Mouse (Mus musculus): ENCODE data around the gene Rad21l. TPM values are rescaled to one million over a fixed set of nuclear protein-coding genes. Genes with fewer than 3 reads are reported as not detected.

The Rad21l gene
- total and polyA plus RNA-seq, 2 experiments from 2014 or later = 0.15 to 0.44 TPM

- H3K27me3 ChIP-seq (ENCODE audit: insufficient read depth, low read length) = no peaks in the 10 kb centered on the region
- TF ChIP-seq CTCF (IDR thresholded peaks at IDR 0.05) = no peak
- 0 out of 2 replicates have a peak, but pooled peaks cover 14% of the 10 kb centered on the region for H3K4me1 ChIP-seq (ENCODE audit: insufficient read depth, low read length)
- no peak overlapping the region for H3K9ac ChIP-seq (replicated peaks; ENCODE audit: low read length, poor library complexity, severe bottlenecking)
- peak; percentile 74 for ATAC-seq (ENCODE audit: low FRiP score)
- no peaks in the 10 kb centered on the region for H3K9me3 ChIP-seq (ENCODE audit: low read length)
- peak overlapping the region; percentile 59; the same call in 1 of the 2 replicates for H3K27ac ChIP-seq (ENCODE audit: low read depth, low read length)
- H3K36me3 ChIP-seq (ENCODE audit: insufficient read depth, low read length) = no peaks in the 10 kb centered on the region
- no peak overlapping the region for H3K4me2 ChIP-seq (ENCODE audit: low read depth, low read length, poor library complexity, severe bottlenecking)
- DNase-seq (ENCODE audit: low spot score) = peak; percentile 87
- no peak overlapping the region for H3K4me3 ChIP-seq (ENCODE audit: low read depth, low read length)
- 43% methylated on average over 11 of the region's 11 CpGs for WGBS
These were observed 62.8 kb downstream of the Rad21l start for GRCm38 (mm10) chr2:151605437-151605987.

- no peak for TF ChIP-seq CTCF (IDR thresholded peaks at IDR 0.05)
- no peaks in the 10 kb centered on the region for H3K9me3 ChIP-seq (ENCODE audit: low read length)
- no peak overlapping the region for H3K4me2 ChIP-seq (ENCODE audit: low read depth, low read length, poor library complexity, severe bottlenecking)
- ATAC-seq (ENCODE audit: low FRiP score) = peak; percentile 73
- 0 out of 2 replicates have a peak, but pooled peaks cover 14% of the 10 kb centered on the region for H3K4me1 ChIP-seq (ENCODE audit: insufficient read depth, low read length)
- no peaks in the 10 kb centered on the region for H3K27me3 ChIP-seq (ENCODE audit: insufficient read depth, low read length)
- WGBS = 6% methylated on average over 4 of the region's 4 CpGs
- peak; percentile 91 for DNase-seq (ENCODE audit: low spot score)
- H3K4me3 ChIP-seq (ENCODE audit: low read depth, low read length) = no peak overlapping the region
- peaks cover 14% of the 10 kb centered on the region; the same call in 1 of the 2 replicates for H3K36me3 ChIP-seq (ENCODE audit: insufficient read depth, low read length)
- H3K27ac ChIP-seq (ENCODE audit: low read depth, low read length) = peak overlapping the region; percentile 7; the same call in 1 of the 2 replicates
- no peak overlapping the region for H3K9ac ChIP-seq (replicated peaks; ENCODE audit: low read length, poor library complexity, severe bottlenecking)
These were observed 64.7 kb downstream of the Rad21l start for GRCm38 (mm10) chr2:151603630-151604029.

DNA sequence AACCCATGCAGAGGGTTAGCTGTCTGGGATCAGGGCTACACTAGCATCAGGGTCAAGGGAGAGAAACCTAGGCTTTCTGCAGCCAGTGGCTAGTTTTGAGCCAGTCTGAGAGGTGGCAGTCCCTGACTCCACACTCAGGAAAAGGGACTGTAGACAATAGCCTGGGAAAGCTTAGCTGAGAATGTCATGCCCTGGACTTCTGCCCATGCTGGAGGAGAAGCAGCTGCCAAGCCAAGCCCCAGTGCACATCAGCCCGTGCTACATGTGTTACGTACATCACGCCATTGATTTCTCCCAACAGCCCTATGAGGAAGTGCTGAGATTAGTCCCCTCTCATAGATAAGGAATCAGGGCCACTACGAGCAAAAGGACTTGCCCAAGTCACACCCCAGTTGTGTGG lies 66.2 kb downstream of the Rad21l start:
- Histone ChIP-seq H3K4me3 (ENCODE audit: low read depth, low read length) (no peak overlapping the region), H3K4me2 (ENCODE audit: low read depth, low read length, poor library complexity, severe bottlenecking) (no peak overlapping the region), H3K4me1 (ENCODE audit: insufficient read depth, low read length) (0 out of 2 replicates have a peak, but pooled peaks cover 14% of the 10 kb centered on the region), H3K36me3 (ENCODE audit: insufficient read depth, low read length) (peaks cover 23% of the 10 kb centered on the region), H3K9me3 (ENCODE audit: low read length) (no peaks in the 10 kb centered on the region), H3K27ac (ENCODE audit: low read depth, low read length) (no peak overlapping the region), H3K9ac (replicated peaks; ENCODE audit: low read length, poor library complexity, severe bottlenecking) (no peak overlapping the region), H3K27me3 (ENCODE audit: insufficient read depth, low read length) (no peaks in the 10 kb centered on the region)
- 67% methylated on average over 4 of the region's 4 CpGs for WGBS
- ATAC-seq (ENCODE audit: low FRiP score) (no peak), DNase-seq (ENCODE audit: low spot score) (peak; percentile 40)
- no peak for TF ChIP-seq CTCF (IDR thresholded peaks at IDR 0.05)

DNA sequence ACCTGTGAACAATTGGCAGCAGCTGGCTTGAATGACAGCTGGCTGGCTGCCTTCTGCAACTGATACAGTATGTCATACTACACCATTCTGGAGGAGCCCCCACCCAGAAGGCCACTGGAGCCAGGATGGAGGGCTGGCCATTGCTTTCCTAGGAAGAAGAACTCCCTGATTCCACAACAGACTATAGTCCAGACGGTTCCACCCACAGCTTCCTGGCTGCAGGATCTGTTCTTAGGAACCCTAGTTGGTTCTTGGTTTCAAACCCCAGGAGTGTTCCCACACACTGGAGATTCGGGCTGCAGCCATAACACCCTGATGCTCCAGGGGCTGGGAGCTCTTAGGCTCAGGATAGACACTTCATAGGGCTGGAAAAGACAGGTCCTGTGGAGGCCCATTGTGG lies 70.3 kb downstream of the Rad21l start:
- Histone ChIP-seq H3K36me3 (ENCODE audit: insufficient read depth, low read length) (peaks cover 61% of the 10 kb centered on the region), H3K9me3 (ENCODE audit: low read length) (no peaks in the 10 kb centered on the region), H3K4me1 (ENCODE audit: insufficient read depth, low read length) (0 out of 2 replicates have a peak, but pooled peaks cover 2% of the 10 kb centered on the region), H3K27me3 (ENCODE audit: insufficient read depth, low read length) (no peaks in the 10 kb centered on the region), H3K9ac (replicated peaks; ENCODE audit: low read length, poor library complexity, severe bottlenecking) (no peak overlapping the region), H3K27ac (ENCODE audit: low read depth, low read length) (no peak overlapping the region), H3K4me3 (ENCODE audit: low read depth, low read length) (no peak overlapping the region), H3K4me2 (ENCODE audit: low read depth, low read length, poor library complexity, severe bottlenecking) (no peak overlapping the region)
- 78% methylated on average over 2 of the region's 2 CpGs for WGBS
- ATAC-seq (ENCODE audit: low FRiP score) (no peak), DNase-seq (ENCODE audit: low spot score) (no peak)
- no peak for TF ChIP-seq CTCF (IDR thresholded peaks at IDR 0.05)

Other genes starting within 250 kb of the Rad21l start
- gene 4921509C19Rik, start 192.4 kb downstream of the Rad21l start, total RNA-seq (2014; rRNA removed) = not detected in 2 replicates
- not detected in 2 replicates for gene 4921509C19Rik, start 192.4 kb downstream of the Rad21l start, polyA plus RNA-seq (2015; fragmentation: Nextera tagmentation; extraction: Ambion mirVana)
- 103 and 107 TPM in 2 replicates for gene Nsfl1c, start 174.4 kb downstream of the Rad21l start, total RNA-seq (2014; rRNA removed)
- gene Nsfl1c, start 174.4 kb downstream of the Rad21l start, polyA plus RNA-seq (2015; fragmentation: Nextera tagmentation; extraction: Ambion mirVana) = 244 and 250 TPM in 2 replicates
- 79.2 and 79.3 TPM in 2 replicates for gene Fkbp1a, start 126.0 kb downstream of the Rad21l start, total RNA-seq (2014; rRNA removed)
- 598 and 619 TPM in 2 replicates for gene Fkbp1a, start 126.0 kb downstream of the Rad21l start, polyA plus RNA-seq (2015; fragmentation: Nextera tagmentation; extraction: Ambion mirVana)
- gene Sdcbp2, start 95.9 kb downstream of the Rad21l start, total RNA-seq (2014; rRNA removed) = 0.61 TPM in 1 of 2 replicates, not detected in the other
- gene Sdcbp2, start 95.9 kb downstream of the Rad21l start, polyA plus RNA-seq (2015; fragmentation: Nextera tagmentation; extraction: Ambion mirVana) = 0.93 and 1.4 TPM in 2 replicates
- gene Snph, start 35.9 kb downstream of the Rad21l start, total RNA-seq (2014; rRNA removed) = 64.2 and 66.1 TPM in 2 replicates
- 21.9 and 23.4 TPM in 2 replicates for gene Snph, start 35.9 kb downstream of the Rad21l start, polyA plus RNA-seq (2015; fragmentation: Nextera tagmentation; extraction: Ambion mirVana)
- gene Tmem74b, start 33.5 kb upstream of the Rad21l start, total RNA-seq (2014; rRNA removed) = 28.6 and 36.9 TPM in 2 replicates
- 24.8 and 28.0 TPM in 2 replicates for gene Tmem74b, start 33.5 kb upstream of the Rad21l start, polyA plus RNA-seq (2015; fragmentation: Nextera tagmentation; extraction: Ambion mirVana)
- gene Psmf1, start 75.7 kb upstream of the Rad21l start, total RNA-seq (2014; rRNA removed) = 59.5 and 77.6 TPM in 2 replicates
- gene Psmf1, start 75.7 kb upstream of the Rad21l start, polyA plus RNA-seq (2015; fragmentation: Nextera tagmentation; extraction: Ambion mirVana) = 72.6 and 73.8 TPM in 2 replicates
- 0.33 TPM in 1 of 2 replicates, not detected in the other for gene Rspo4, start 174.4 kb upstream of the Rad21l start, total RNA-seq (2014; rRNA removed)
- 0.44 and 0.55 TPM in 2 replicates for gene Rspo4, start 174.4 kb upstream of the Rad21l start, polyA plus RNA-seq (2015; fragmentation: Nextera tagmentation; extraction: Ambion mirVana)
- gene Angpt4, start 242.7 kb upstream of the Rad21l start, total RNA-seq (2014; rRNA removed) = 0.24 and 0.38 TPM in 2 replicates
- 0.09 and 0.25 TPM in 2 replicates for gene Angpt4, start 242.7 kb upstream of the Rad21l start, polyA plus RNA-seq (2015; fragmentation: Nextera tagmentation; extraction: Ambion mirVana)

Measured in midbrain, postnatal 0 days (tissue).